Mouse (Mus musculus) T-cell, adult 66 days (primary cell): Measurements from ENCODE around the gene Dpp10. TPM values are rescaled to one million over a fixed set of nuclear protein-coding genes. Genes with fewer than 3 reads are reported as not detected.

ENCODE experiments used
- total RNA-seq, 2 experiments: library from RNA; stranded (reverse); gene quantifications; 3 replicates in 1 of 2; 4 replicates in 1 of 2; pipeline ENCODE4 v1.2.4; 2023

Dpp10 gene
- not detected for total RNA-seq

GRCm38 (mm10) chr1:124044925-124045640, at the start of gene Dpp10:
Gene Dpp10, minus strand, starts transcription at chr1:124045559.

